Mouse (Mus musculus) CH12.LX (cell line): ENCODE results near the gene Nfix. TPM values are rescaled to one million over a fixed set of nuclear protein-coding genes. Genes with fewer than 3 reads are reported as not detected.

Experiments used
- DNase-seq: peaks from one replicate; pipeline ENCODE4 v3.0.0-alpha.2; 2013; ENCODE audit errors: extremely low read depth
- H3K27ac ChIP-seq: 2 replicates; pipeline ENCODE4 v1.5.1; 2012; ENCODE audit warnings: low read depth, mild to moderate bottlenecking, control low read depth, moderate library complexity; ENCODE audit not compliant: insufficient read depth
- H3K27me3 ChIP-seq: replicated peaks from 2 replicates; pipeline ENCODE3; 2012; ENCODE audit warnings: inconsistent platforms
- H3K36me3 ChIP-seq, 2 experiments: replicated peaks in 1 of 2; 2 replicates each; pipeline versions ENCODE3 to v1.6.1; 2012; ENCODE audit warnings: inconsistent platforms in 1 of 2, low read length in 1 of 2, mild to moderate bottlenecking in 1 of 2, mixed read lengths in 1 of 2, moderate library complexity in 1 of 2; ENCODE audit not compliant: control insufficient read depth in 1 of 2, insufficient read depth in 1 of 2
- H3K4me1 ChIP-seq, 2 experiments: 2 replicates each; pipeline ENCODE4 v1.6.1; 2012; ENCODE audit warnings: inconsistent platforms in 1 of 2, moderate library complexity in 1 of 2; ENCODE audit not compliant: insufficient read depth in 2 of 2, control insufficient read depth in 1 of 2
- H3K4me2 ChIP-seq: 2 replicates; pipeline ENCODE4 v1.6.1; 2012; ENCODE audit warnings: low read depth, mild to moderate bottlenecking, control low read depth; ENCODE audit not compliant: poor library complexity, insufficient read depth, severe bottlenecking
- H3K4me3 ChIP-seq, 3 experiments: fragments of 150-350 bp in 1 of 3; sonication (generic) in 1 of 3; replicated peaks in 1 of 3; 2 replicates each; pipeline versions ENCODE3 to v1.5.1; 2011 to 2012; ENCODE audit warnings: low read depth in 2 of 3, low read length in 2 of 3, mild to moderate bottlenecking in 2 of 3, moderate library complexity in 2 of 3, control low read depth in 1 of 3, improper control_type of control experiment in 1 of 3, inconsistent platforms in 1 of 3, mixed read lengths in 1 of 3; ENCODE audit not compliant: poor library complexity in 1 of 3
- H3K79me2 ChIP-seq: replicated peaks from 2 replicates; pipeline ENCODE4 v1.6.1; 2012; ENCODE audit warnings: mild to moderate bottlenecking, moderate library complexity; ENCODE audit not compliant: control insufficient read depth, poor library complexity, insufficient read depth, severe bottlenecking; ENCODE audit errors: extremely low read depth
- H3K9ac ChIP-seq: 2 replicates; pipeline ENCODE4 v1.6.1; 2012; ENCODE audit warnings: low read depth, mild to moderate bottlenecking, control low read depth, moderate library complexity; ENCODE audit not compliant: insufficient read depth
- H3K9me3 ChIP-seq: replicated peaks from 2 replicates; pipeline ENCODE3; 2012; ENCODE audit warnings: low read length, inconsistent platforms, mixed read lengths
- BHLHE40 ChIP-seq: IDR thresholded peaks from 2 replicates; pipeline ENCODE4 v1.6.1; 2011; ENCODE audit warnings: mild to moderate bottlenecking, low read depth, low read length, improper control_type of control experiment
- CHD2 ChIP-seq: IDR thresholded peaks from 2 replicates; pipeline ENCODE4 v1.6.1; 2011; ENCODE audit warnings: low read length, improper control_type of control experiment
- CTCF ChIP-seq, 2 experiments: IDR thresholded peaks in 1 of 2; conservative IDR thresholded peaks in 1 of 2; 2 replicates each; pipeline ENCODE4 v1.5.1; 2011 to 2012; ENCODE audit warnings: low read depth in 2 of 2, low read length in 2 of 2, improper control_type of control experiment in 1 of 2, inconsistent platforms in 1 of 2, mild to moderate bottlenecking in 1 of 2, moderate library complexity in 1 of 2
- ELF1 ChIP-seq: IDR thresholded peaks from 2 replicates; pipeline ENCODE4 v1.6.1; 2014; ENCODE audit warnings: low read depth, mild to moderate bottlenecking, inconsistent platforms, low read length, improper control_type of control experiment
- EP300 ChIP-seq: IDR thresholded peaks from 2 replicates; pipeline ENCODE4 v1.6.1; 2011; ENCODE audit warnings: low read length, improper control_type of control experiment
- JUN ChIP-seq: IDR thresholded peaks from 2 replicates; pipeline ENCODE4 v1.6.1; 2011; ENCODE audit warnings: low read depth, mild to moderate bottlenecking, low read length, improper control_type of control experiment, moderate library complexity; ENCODE audit not compliant: insufficient read depth
- KAT2A ChIP-seq: IDR thresholded peaks from 2 replicates; pipeline ENCODE4 v1.6.1; 2012; ENCODE audit warnings: low read length, improper control_type of control experiment, inconsistent platforms; ENCODE audit not compliant: insufficient replicate concordance
- MAFK ChIP-seq: IDR thresholded peaks from 2 replicates; pipeline ENCODE4 v1.6.1; 2011; ENCODE audit warnings: low read length, improper control_type of control experiment; ENCODE audit not compliant: insufficient replicate concordance
- MAX ChIP-seq: IDR thresholded peaks from 2 replicates; pipeline ENCODE4 v1.6.1; 2011; ENCODE audit warnings: low read length, improper control_type of control experiment
- MEF2A ChIP-seq: IDR thresholded peaks from 2 replicates; pipeline ENCODE4 v1.6.1; 2014; ENCODE audit warnings: low read depth, mild to moderate bottlenecking, inconsistent platforms, low read length, improper control_type of control experiment, borderline replicate concordance
- MXI1 ChIP-seq: IDR thresholded peaks from 2 replicates; pipeline ENCODE4 v1.6.1; 2011; ENCODE audit warnings: mild to moderate bottlenecking, low read depth, low read length, improper control_type of control experiment
- POLR2AphosphoS2 ChIP-seq: IDR thresholded peaks from 2 replicates; pipeline ENCODE4 v1.6.1; 2011; ENCODE audit warnings: low read depth, low read length, improper control_type of control experiment
- RAD21 ChIP-seq: IDR thresholded peaks from 2 replicates; pipeline ENCODE4 v1.6.1; 2011; ENCODE audit warnings: low read depth, mild to moderate bottlenecking, low read length, improper control_type of control experiment, moderate library complexity
- RCOR1 ChIP-seq: conservative IDR thresholded peaks from 2 replicates; pipeline ENCODE4 v1.6.1; 2012; ENCODE audit warnings: low read depth, mild to moderate bottlenecking, inconsistent platforms, low read length, improper control_type of control experiment
- SMC3 ChIP-seq: IDR thresholded peaks from 2 replicates; pipeline ENCODE4 v1.6.1; 2011; ENCODE audit warnings: low read depth, low read length, improper control_type of control experiment
- TBP ChIP-seq: conservative IDR thresholded peaks from 2 replicates; pipeline ENCODE4 v1.6.1; 2011; ENCODE audit warnings: low read depth, low read length, improper control_type of control experiment
- TCF12 ChIP-seq: IDR thresholded peaks from 2 replicates; pipeline ENCODE4 v1.6.1; 2014; ENCODE audit warnings: low read depth, mild to moderate bottlenecking, inconsistent platforms, low read length, improper control_type of control experiment
- dilution Hi-C: fragments of 300-500 bp; cut with MboI; formaldehyde crosslinking; loops from 2 replicates; pipeline ENCODE4 v1.14.3; 2020; ENCODE audit warnings: low sequenced_read_pairs; ENCODE audit not compliant: extremely low pct_unique_long_range_greater_than_20kb, extremely low pct_ligation_motif_present
- in situ Hi-C: fragments of 300-500 bp; cut with MboI; formaldehyde crosslinking; loops from 3 replicates; pipeline ENCODE4 v1.14.3; 2019; ENCODE audit warnings: low sequenced_read_pairs, low pct_ligation_motif_present, low pct_unique_long_range_greater_than_20kb, mixed read lengths
- polyA plus RNA-seq: library from polyadenylated mRNA; unstranded; fragments of >175 nt; gene quantifications from 2 replicates; pipeline ENCODE4 v1.2.1, GENCODE M21; 2012; ENCODE audit warnings: low read depth; ENCODE audit not compliant: insufficient read length
- total RNA-seq, 2 experiments: library from RNA; depleted of rRNA; stranded (reverse); fragments of 300-350 nt in 1 of 2; fragments of >200 nt in 1 of 2; gene quantifications; 2 replicates each; pipeline ENCODE4 v1.2.3; 2012 to 2014

Nfix gene
- total and polyA plus RNA-seq, 3 experiments, result 0.09 to 10.5 (median 1.1) TPM

DNA sequence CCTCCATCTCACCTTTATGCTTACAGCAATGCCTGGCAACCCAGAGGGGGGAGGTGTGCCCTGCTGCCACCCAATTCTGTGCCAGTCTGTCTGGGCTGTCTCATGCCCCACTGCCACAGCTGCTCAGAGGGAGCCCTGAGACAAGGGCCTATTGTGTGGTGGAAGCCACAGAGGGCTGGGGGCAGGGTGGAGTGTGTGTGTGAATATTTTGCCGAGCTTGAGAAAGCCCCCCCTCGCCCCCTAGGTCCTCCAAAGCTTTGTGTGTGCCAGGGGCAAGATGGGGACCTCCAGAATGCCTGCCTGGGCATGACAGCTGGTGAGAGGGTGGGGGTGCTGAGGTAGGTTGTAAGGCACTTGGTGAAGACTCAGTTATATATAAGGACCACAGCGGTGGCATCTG lies 71.7 kb downstream of the Nfix start:
- Histone ChIP-seq H3K79me2 (no peaks in the 10 kb centered on the region), H3K9me3 (no peaks in the 10 kb centered on the region), H3K27me3 (peaks cover 46% of the 10 kb centered on the region), H3K27ac (no peak overlapping the region), H3K4me3 (no peak overlapping the region), H3K9ac (no peak overlapping the region), H3K4me1 (peaks cover 1 to 15% of the 10 kb centered on the region in 2 experiments; a peak in 3 of 4 replicates), H3K36me3 (no peaks in the 10 kb centered on the region), H3K4me2 (no peak overlapping the region)
- dilution Hi-C loops (no loop called here), in situ Hi-C loops (no loop called here)
- TF ChIP-seq CTCF (conservative IDR thresholded peaks at IDR 0.05 in 1 of 2, IDR thresholded peaks at IDR 0.05 in 1 of 2; ENCODE audit: low read depth in 2 of 2, low read length in 2 of 2) (no peak), KAT2A (no peak), BHLHE40 (no peak), RCOR1 (no peak), POLR2AphosphoS2 (no peak), ELF1 (no peak), CHD2 (no peak), TCF12 (no peak), JUN (no peak), RAD21 (no peak), MEF2A (no peak), EP300 (no peak)
- DNase-seq, result no peak

DNA sequence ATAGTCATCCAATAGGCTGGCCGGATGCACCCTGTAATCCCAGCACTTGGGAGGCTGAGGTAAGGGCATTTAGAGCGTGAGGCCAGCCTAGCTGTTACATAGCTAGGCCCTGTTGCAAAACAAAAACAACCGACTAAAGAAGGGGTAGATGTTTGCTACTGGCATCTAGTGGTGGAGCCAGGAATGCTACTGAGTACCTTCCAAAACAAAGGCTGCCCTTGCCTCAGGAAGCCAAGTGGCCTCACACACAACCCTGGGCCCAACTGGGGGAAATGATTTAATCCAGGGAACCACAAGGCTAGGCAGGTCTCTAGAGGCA lies 74.2 kb downstream of the Nfix start:
- no peak for DNase-seq
- Histone ChIP-seq H3K27me3 (peaks cover 30% of the 10 kb centered on the region), H3K27ac (no peak overlapping the region), H3K4me3 (no peak overlapping the region), H3K9me3 (no peaks in the 10 kb centered on the region), H3K4me1 (peaks cover 12 to 27% of the 10 kb centered on the region in 2 experiments), H3K9ac (no peak overlapping the region), H3K4me2 (no peak overlapping the region), H3K36me3 (no peaks in the 10 kb centered on the region), H3K79me2 (no peaks in the 10 kb centered on the region)
- no peak for TF ChIP-seq EP300
- no peak for TF ChIP-seq TBP
- TF ChIP-seq JUN, result no peak
- no peak for TF ChIP-seq MAX
- no peak for TF ChIP-seq MAFK
- peak; percentile 37 for TF ChIP-seq SMC3
- no peak for TF ChIP-seq MXI1
- peak in 1 of 2 experiments; percentile 56; a peak in 2 of 4 replicates for TF ChIP-seq CTCF (conservative IDR thresholded peaks at IDR 0.05 in 1 of 2, IDR thresholded peaks at IDR 0.05 in 1 of 2; ENCODE audit: low read depth in 2 of 2, low read length in 2 of 2)
- TF ChIP-seq BHLHE40, result no peak
- peak; percentile 23 for TF ChIP-seq RAD21
- in situ Hi-C loops, result no loop called here
- dilution Hi-C loops, result no loop called here
